Mouse (Mus musculus): Measurements from ENCODE around the gene Gm28038.

The Gm28038 gene

GRCm38 (mm10) chr2:30257699-30258460, 23.0 kb upstream of the Gm28038 start:
- DNase-seq, result no peak

DNA sequence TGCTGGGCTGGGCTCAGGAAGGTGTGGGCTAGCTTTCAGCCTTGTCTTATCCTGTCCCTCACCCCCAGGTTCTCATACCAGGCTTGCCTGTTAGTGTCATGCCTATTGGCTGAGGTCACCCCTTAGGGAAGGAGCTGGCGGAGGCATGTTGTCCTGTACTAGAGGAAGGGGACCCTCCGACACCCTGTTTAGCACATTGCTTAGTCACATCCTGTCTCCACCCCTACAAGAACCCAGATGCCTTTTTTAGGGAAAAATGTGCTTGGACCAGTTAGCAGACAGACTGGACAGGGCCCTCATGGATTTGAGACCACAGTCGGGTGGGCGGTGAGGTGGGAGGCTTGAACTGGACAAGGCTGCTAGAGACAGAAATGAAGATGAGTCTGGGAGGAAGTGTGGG, 22.2 kb upstream of the Gm28038 start:
- DNase-seq, result no peak

- no peak for DNase-seq
These were observed 21.4 kb upstream of the Gm28038 start for GRCm38 (mm10) chr2:30259131-30260064.

GRCm38 (mm10) chr2:30261064-30261736, 19.6 kb upstream of the Gm28038 start:
- no peak for DNase-seq

GRCm38 (mm10) chr2:30261921-30262839, 18.7 kb upstream of the Gm28038 start:
- no peak for DNase-seq

DNA sequence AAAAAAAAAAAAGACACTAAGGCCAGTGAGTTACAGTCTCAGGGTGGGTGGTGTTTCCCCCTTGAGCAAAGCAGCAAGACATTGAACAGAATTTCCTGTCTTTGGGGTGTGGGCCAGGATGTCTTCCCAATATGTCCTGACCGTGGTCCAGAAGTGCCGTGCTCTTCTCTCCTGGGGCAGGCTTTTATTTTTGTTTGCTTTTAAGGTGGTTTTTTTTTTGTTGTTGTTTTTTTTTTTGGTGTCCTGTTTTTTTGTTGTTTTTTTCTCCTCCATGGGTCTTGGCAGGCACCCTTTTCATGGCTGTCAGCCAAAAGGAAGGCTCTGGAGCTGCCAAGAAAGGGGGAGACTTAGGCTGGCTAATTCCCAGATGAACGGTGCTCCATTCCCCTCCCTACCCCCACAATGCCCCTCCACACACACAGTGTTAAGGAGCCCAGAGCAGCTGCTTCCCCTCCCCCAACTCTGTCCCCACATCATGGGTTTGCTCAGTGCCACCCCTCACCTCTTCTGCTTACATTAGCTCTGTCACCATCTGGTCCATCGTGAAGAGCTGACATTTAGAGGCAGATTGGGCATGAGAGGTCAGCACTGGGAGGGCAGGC, 17.9 kb upstream of the Gm28038 start:
- no peak for DNase-seq

DNA sequence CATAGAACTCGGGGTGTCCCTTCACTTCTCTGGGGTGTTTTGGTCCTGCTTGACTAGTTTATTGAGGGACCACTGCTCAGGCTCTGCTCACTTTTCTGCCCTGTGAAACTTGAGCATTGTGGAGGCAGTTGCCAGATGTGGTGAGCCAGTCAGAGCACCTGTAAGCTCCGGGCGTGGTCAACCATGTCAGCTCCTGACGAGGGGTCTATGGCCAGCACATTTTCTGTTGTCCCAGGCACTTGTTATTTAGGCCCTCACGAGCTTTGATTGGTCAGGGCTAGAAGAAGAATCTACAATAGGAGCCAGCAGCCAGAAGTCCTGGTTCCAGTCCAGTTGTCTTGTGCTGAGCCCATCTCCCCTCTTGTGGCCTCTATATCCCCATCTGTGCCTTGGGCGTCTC, 17.0 kb upstream of the Gm28038 start:
- DNase-seq, result no peak

DNA sequence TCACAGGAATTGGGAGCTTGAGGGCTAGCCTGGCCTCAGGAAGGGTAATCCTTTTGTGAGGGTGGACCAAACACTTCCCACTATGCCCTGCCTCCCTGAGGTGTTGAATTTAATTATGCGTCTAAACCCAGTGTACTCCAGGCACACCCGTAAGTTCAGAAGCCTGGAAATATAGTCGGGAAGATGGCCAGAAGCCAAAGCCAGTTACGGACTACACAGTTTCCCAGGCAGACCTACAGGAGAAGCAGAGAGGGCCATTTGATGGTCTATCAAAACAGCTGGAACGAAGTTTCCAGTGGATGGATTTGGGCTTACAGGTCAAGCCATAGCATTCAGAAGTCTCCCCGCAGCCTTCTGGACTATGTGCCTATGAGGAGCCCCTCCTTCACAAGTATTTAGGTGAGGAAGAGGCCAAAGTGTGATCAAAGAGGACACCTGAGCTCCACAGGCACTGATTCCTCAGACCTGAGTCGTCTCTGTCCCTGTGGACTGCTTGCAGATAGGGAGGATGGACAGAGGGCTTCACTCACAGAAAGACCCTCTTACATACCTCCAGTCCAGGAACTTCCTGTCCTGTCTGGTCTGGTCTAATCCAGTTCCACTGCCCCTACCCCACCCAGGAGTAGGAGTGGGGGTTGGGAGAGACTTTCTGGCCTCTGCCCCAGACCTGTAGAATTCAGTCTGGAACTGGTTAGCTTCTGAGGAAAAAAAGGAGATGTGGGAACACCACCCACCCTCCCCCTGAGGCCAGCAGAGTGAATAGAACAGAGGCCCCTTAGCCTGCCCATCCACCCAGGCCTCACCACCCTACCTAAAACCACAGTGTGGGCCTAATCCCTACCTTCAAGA, 15.9 kb upstream of the Gm28038 start:
- DNase-seq, result no peak

DNA sequence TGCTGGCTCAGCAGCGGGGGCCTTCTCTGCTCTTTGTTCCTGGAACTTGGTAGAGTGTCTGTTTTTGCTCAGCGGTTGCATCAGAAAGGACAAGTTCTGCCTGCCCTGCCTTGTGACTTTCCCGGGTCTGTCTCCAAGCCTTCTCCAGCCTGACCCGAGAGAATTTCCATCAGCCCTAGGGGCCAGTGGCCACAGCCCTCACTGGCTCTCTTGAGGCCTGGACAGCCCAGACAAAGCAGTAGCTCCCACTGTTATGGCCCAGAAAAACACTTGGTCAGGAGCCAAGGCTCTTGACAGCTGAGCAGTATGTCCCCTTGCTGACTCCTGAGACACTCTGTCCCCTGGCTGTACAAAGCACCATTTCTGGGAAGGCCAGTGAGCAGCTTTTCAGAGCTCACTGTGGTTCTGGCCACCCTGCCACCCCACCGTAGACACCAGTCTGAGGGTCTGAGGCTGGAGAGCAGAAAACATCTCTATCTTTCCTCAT, 15.0 kb upstream of the Gm28038 start, which contains the start of gene Phyhd1:
TSS of gene Phyhd1 (plus strand) at position 437 of the 487 bp plus-strand sequence.
- DNase-seq, result no peak

DNA sequence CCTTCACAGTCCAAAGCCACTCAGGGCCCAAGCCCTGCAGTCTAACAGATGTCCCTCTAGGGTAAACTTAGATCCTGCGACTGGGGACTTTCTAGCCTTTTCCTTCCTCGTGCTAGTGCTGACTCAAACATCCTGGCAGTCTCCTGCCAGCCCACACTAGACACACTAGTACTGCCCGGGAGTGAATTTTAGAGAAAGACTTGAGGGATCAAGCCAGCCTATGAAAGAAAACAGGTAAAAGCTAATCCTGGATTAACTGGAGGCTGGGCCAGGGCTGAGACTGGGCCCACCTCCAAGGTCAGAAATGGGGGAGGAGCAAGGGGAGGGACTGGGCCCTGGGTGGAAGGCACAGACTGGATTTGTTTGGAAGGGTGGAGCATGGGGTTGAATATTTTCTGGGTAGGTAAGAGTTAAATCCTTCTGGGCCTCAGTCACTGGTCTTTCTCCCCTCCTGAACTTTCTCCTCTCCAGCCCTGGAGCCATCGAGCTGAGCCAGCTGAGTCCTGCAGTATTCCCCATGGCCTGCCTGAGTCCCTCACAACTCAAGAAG, 14.4 kb upstream of the Gm28038 start:
- peak; percentile 59 for DNase-seq

DNA sequence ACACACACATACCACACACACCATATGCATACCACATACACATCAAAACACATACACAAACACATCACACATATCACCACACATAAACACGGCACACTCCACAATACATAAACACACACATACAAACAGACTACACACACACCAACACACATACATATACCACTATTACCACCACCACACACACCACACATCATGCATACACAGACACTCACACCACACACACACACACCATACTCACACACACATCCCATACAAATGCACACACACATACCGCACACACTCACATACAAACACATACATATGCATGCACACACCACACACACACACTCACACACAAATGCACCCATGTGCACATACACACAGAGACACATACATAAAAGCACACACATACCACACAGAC, 13.4 kb upstream of the Gm28038 start:
- DNase-seq, result no peak

GRCm38 (mm10) chr2:30268371-30268770, 12.5 kb upstream of the Gm28038 start:
- DNase-seq, result no peak

DNA sequence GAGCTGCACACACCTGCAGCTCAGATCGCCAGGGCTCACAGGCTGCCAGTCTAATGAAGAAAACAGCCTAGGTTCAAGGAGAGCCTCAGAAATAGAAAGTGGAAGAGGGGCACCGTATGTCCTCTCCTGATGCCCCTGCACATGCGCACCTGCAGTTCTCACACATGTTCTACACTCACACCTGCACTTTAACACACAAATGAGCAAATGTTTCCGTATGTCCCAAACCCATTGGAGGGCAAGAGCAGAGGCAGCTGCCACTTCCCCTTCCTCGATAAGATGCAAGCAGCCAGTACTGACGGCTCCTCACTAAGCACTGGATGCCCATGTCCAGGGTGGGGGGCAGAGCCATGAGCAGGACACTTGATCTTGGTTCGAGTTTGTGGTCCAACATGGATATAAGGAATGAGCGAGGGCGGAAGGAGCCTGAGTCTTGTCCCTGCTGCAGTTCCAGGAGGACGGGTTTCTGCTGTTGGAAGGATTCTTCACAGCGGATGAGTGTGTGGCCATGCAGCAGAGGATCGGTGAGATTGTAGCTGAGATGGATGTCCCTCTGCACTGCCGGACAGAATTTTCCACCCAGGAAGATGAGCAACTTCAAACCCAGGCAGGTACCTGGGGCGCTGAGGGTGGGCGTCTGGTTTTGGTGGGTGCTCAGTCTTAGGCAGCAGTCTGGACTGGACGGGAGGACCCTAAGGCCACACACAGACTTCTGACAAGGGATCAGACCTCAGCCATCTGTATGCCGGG, 11.4 kb upstream of the Gm28038 start:
- no peak for DNase-seq

GRCm38 (mm10) chr2:30270134-30270533, 10.7 kb upstream of the Gm28038 start:
- no peak for DNase-seq

DNA sequence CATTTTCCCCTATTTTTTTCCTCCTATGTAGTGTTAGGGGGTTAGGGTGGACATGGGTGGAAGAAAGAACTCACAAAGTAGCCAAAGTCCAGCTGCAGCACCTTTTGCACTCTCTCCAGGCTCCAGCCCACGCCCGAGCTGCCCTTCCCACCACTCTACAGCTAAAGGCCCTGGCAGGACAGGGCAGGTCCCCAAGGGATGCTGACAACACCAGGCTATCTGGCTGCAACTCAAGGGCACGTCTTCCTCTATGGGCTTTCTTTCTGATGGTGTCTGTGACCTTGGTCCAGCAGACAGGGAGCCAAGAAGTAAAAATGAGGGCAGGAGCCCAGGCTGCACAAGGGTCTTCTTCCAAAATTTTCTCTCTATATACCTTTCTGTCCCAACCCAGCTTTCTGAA, 808 bp downstream of the Gm28038 start:
- DNase-seq, result no peak

DNA sequence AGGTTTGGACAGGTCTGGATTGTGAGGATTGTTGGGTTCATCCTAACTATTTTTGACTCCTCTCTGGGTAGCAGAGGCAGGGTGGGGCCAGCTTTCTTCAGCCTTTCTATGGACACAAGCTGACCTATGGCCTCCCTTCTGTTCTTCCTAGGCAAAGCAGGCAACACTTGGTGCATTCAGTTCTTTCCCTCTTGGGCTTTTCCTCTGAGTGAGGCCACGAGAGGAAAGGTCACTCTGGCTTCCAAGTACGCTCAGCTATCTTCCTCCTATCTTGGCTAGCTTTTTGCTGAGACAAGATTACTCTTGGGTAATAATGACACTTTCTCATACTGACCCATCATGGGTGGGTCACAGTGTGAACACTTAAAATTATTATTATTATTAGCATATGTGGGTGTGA, 2.4 kb downstream of the Gm28038 start:
- no peak for DNase-seq

- no peak for DNase-seq
These were observed 4.2 kb downstream of the Gm28038 start for GRCm38 (mm10) chr2:30285004-30285403.

GRCm38 (mm10) chr2:30285416-30286181, 4.8 kb downstream of the Gm28038 start:
- peak; percentile 26 for DNase-seq

All from liver (tissue).